Mouse (Mus musculus) right cerebral cortex, postnatal 10 days (tissue): Measurements from ENCODE around the gene Slc1a5.

Experiments
- DNase-seq, 2 experiments: peaks; one replicate each; pipeline ENCODE4 v3.0.0; 2021; ENCODE audit warnings: low spot score in 2 of 2

The Slc1a5 gene

DNA sequence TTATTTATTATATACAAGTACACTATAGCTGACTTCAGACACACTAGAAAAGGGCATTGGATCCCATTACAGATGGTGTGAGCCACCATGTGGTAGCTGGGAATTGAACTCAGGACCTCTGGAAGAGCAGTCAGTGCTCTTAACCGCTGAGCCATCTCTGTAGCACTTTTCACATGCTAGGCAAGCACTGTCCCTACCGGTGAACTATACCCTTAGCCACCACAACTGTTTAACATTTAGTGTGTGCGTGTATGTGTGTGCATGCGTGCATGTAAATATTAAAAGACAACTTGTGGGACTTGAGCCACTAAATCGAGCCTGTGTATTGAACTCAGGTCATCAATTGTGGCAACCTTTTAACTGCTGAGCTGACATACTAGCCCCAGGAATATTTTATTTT, 65.6 kb downstream of the Slc1a5 start:
- DNase-seq, result no peak

DNA sequence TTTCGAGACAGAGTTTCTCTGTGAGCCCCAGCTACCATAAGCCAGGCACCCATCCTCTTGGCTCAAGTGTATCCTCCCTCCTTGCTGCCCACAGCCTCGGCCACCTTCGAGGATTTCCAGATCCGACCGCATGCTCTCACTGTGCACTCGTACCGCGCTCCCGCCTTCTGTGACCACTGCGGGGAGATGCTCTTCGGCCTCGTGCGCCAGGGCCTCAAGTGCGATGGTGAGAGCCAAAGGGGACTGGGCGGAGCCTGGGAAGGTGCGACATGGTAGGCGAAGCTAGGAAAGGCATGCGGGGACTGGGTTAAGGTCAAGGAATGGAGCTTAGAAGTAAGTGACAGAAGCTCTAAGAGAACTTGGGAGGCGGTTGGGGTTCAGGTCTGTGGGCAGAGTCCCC, 66.4 kb downstream of the Slc1a5 start:
- no peak for DNase-seq
